Mouse (Mus musculus) kidney, postnatal 36 days (tissue): ENCODE results near the gene Ckmt1.
"Not testable (repeated sequence)": the region's sequence is repeated elsewhere in the genome, so short reads cannot be mapped to it uniquely, and the experiment has no call there.

Source experiments
- DNase-seq, 2 experiments: peaks; one replicate each; pipeline ENCODE4 v3.0.0; 2021 to 2022; ENCODE audit warnings: mixed read lengths in 2 of 2

Gene Ckmt1

DNA sequence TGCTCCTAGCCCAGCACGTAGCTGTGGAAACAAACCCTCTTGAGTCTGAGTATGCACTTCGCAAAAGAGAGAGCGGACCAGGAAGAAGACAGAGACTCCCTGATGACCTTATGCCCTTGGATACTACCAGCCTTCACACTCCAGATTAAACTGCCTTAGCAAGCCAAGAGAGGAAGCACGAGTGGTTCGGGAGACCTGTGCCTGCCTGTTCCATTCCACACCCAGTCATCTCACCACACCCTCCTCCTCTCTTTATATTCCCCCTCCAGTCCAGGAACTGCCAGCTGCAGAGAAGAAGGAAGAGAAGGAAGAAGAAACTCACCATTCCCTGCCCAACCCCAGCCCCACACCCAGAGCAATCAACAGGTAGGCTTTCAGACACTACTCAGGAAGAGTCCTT lies at the start of gene Ckmt1:
Gene Ckmt1 (plus strand): TSS at position 221 of the 400 bp plus-strand sequence.
- DNase-seq = no peak

DNA sequence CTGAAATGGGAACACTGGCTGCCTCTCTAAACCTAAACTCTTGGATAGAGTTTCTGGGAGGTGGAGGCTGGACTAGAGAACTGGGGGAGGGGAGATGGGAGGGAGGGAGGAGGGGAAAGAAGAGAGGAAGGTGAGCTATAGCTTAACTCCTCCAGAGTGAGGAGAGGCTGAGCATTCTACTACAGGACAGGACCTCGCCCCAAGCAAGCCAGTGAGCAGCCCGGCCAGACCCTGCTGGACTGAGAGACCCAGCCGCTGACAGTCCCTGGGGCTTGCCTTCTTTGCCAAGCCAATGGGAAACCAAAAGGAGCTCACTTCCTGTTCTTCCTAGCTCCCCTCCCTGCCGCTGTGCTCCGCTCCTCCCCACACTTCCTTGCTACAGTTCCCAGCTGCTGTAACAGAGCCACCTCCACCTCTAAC lies 48.5 kb upstream of the Ckmt1 start:
- peak; percentile 54 to 56 for DNase-seq

DNA sequence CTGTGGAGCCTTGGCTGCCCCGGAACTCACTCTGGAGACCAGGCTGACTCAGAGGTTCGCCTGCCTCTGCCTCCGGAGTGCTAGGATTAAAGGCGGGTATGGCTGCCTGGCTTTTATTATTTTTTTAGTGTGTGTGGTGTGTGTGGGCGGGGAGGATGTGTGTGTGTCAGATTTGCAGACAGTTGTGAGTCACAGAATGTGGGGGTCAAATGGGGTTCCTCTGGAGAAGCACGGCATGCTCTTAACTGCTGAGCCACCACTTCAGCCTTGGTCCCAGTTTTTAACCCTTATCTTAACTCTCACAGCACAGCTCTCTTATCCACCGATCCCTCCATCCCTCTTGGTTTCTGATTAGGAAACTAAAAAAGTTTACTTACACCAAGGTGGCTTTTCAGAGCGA lies 41.2 kb upstream of the Ckmt1 start:
- DNase-seq = no peak

DNA sequence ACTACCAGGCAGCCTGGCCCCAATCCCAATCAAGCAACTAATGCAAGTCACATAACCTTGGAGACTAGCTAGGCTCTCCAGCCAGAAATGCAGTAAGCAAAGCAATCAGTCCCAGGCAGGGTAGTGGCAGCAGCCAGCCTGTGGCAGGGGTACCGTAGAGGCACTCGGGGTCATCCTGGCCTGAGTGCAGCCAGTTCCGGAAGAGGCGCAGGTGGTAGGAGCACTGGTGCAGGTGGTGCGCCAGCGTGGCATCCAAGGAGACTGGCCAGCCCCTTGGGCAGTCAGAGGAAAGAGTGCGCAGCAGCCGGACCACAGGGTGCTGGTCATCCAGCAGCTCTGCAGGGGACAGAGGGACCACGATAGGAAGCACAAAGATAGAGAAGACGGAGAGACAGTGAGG lies 34.5 kb upstream of the Ckmt1 start:
- no peak for DNase-seq

DNA sequence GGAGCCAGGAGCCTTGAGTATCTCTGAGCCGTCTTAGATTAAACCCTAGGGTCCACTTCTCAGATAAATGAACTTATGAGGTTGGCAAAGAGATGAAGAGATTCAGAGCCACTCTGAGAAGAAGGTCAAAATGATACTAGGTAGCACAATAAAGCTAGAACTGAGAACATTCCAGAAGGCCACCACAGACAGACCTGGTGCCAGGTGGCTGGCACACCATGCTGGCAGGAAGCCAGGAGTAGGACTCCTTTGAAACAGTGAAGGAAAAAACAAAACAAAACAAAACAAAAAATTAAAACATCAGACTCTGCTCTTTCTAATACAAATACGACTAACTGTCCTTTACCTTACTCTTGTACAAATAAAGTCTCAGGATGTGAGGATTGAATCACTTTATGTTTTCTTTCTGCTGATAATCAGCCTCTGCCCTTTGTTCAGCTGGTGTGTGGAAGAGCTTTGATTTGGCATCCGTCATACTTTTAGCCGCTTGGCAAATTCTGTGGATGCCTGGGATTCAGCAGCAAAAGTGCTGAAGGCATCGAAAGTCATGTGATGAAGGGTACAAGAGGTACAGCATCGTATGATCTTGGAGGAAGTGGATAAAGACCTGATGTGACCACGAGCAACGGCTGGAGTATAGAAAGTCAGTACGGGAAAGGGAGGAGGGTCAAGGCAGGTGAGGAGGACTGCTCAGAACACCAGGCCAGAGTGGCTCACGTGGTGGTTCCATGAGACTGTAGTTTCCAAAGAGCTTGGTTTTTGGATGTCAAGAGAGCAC lies 33.6 kb upstream of the Ckmt1 start:
- peak; percentile 36 to 57 for DNase-seq

DNA sequence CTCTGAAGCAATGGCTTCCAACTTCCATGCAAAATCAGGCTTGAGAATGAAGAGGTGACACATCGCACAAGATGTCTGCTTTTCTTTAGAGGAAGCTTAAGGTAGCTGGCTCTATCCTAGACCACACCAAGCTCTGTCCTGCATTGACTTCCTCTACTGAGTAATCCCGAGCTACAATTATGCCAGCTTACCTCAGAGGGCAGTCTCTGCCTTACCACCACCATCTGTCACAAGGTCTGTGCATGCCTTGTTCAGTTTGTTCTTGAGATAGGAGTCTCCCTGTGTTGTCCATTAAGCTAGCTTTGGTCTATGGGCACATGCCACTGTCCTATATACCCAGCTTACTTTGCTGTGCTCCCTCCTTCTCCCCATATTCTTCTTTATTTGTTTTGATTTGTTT lies 28.0 kb upstream of the Ckmt1 start:
- no peak for DNase-seq

DNA sequence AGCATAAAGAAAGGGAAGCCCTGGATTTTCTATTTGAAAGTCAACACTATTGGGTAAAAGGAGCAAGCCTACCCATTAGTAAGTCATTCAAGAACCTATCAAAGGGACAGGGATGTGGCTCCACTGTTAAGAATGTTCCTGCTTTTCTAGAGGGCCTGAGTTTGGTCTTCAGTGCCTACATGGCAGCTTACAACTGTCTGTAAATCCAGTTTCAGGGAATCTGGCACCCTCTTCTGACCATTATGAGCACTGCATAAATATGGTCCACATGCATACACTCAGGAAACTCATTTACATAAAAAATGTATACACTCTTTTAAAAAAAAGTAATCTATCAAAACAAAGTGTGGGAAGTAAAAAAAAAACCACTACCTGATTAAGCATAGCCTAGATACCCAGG lies 18.5 kb upstream of the Ckmt1 start:
- DNase-seq = peak in 1 of 2 experiments; percentile 11

DNA sequence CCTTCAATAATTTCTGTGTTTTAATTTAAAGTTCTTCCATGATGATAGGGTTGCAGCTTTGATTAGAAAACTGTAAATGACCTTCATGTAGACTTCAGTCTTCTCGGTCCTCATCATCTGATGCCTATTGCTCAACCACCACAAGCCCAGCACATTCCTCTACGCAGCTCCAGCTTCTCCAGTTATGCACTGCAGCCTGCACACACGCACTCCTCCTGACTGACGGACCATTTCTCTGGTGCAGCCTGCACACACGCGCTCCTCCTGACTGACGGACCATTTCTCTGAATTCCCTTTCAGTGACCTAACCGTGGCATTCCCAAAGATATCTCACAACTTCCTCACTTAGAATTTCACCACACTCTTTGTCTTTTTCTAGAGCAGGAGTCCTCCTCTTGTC lies 4.4 kb upstream of the Ckmt1 start:
- DNase-seq = peak in 1 of 2 experiments; percentile 14

DNA sequence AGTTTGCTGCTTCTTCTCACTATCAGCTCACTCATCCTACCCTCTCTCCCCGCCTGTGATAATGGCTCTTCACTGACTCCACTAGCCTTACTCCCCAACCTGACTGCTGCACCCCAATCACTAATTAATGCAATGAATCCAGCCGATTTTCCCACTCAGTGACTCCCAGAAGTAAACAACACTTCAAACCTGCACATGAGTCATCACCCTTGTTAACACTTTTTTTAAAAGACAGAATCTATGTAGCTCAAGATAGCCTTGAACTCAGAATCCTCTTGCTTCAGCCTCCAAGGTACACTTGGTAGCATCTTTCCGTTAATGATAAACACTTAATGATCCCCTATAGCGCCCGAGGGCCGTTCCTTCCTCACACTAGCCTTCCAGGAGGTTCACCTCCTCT lies 3.1 kb upstream of the Ckmt1 start:
- DNase-seq = no peak

DNA sequence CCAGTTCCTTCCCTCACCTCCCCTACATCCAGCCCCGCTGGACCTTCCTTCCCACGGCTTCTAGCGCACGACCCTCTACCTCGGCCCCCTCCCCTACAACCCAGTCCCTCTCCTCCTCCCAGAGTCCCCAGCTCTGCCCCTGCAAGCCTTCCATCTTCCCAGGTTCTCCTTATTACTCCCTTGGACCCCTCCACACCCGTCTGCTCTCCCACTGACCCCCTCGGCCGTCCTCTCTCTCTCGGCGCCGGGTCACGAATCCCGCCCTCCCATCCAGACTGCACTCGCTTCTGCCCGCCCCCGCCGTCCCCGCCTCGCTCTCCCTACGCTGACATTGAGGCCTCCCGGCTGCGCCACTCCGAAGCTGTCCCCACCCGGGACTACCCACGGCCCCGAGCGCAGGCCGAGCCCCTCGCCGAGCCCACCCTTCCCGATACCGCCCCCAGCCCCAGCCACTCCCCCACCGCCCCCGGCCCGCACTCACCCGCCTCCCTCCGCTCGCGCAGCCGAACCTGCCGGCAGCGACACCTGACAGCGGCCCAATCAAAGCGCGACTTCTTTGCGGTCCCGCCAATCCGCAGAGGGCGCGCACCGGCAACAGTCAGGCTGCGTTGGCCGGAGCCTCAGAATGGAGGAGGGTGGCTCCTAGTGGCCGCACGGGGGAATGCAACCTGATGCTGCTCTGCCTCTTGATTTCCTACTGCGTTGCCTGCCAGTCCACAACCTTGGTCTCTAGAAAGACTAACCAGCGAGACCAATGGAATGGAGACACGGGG lies 2.5 kb upstream of the Ckmt1 start, which contains the start of gene Ppip5k1:
Gene Ppip5k1 (minus strand): TSS at position 577 of the 773 bp plus-strand sequence.
- peak; percentile 98 for DNase-seq

DNA sequence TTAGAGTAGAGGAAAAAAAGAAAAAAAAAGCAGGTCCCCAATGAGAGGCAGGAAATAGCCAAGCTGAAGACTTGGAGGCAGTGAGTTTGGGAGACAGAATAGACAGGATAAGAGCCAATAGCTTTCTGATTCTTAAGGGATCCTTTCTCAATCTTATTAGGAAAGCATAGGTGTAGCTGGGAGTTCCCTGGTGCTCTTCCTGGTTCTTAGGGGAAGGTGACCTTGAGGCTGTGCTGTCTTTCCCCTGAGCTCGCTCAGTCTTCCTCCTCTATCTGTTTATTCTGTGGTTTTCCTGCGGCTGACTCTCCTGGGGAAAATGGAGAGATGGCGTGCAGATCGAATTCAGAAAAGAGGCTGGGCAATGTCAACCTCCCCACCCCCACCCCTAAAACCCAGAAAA lies 447 bp downstream of the Ckmt1 start:
- DNase-seq = no peak

DNA sequence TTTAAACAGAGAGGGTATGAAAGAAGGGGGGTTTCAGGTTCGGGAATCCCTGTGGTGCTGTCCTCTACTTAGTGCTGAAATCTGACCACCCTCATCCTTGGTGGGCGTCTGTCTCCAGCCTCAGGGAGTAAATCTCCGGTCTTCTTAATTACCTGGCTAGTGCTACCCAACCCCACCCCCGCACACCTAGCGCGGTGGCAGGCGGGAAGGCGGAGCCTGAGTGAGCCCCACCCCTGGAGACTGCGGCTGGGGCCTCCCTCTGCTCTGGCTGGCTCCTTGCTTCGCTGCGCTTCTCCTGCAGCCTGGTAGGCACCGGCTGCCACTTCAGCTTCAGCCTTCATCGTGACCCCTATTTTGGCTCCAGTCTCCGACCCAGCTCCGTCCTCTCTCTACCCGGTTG lies 867 bp downstream of the Ckmt1 start:
- DNase-seq = peak; percentile 79 to 87

DNA sequence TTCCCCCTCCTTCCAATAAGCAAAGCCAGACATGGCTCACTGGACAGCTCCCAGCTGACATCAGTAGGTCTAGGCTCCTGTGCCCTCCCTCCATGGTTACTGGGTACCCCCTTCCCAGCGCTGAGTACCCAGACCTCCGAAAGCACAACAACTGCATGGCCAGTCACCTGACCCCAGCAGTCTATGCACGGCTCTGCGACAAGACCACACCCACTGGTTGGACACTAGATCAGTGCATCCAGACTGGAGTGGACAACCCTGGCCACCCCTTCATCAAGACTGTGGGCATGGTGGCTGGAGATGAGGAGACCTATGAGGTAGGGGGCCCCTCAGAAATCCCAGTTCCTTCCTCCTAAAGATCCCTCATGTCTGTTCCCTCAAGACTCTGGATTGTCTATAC lies 1.9 kb downstream of the Ckmt1 start:
- DNase-seq = no peak

DNA sequence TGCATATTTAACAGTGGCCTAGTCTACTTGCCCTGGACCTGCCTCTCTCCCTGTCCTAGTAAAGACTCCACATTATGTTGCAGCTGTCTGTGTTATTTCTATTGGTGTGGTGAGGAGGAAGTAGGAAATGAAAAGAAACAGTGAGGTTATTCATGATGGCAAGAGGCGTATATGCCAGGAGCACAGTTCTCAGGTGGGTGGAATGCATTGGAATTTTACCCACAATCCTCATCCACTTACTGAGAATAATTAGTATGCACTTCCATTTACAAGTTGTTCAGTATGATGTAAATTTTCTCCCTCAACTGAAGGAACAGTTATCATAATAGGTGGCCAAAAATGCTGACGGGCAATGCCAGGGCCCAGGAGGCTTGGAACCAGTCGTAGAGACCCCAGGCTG lies 6.1 kb downstream of the Ckmt1 start:
- no peak for DNase-seq

DNA sequence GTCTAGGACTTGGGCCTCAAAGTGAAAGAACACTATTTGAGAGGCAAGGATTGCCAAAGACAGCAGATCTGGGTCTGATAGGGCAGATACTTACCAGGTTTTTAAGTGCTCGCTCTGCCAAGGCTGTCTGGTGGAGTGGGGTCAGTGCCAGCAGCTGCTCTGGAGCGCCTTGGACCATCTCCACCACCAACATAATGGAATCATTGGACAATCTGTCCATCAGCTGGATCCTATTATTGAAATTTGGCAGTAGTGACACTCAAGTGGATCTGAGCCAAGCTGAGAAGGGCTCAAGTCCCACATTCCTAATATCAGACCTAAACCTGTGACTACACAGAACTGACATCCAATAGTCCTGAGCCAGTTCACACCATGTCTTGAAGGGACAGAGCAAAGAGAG lies 11.3 kb downstream of the Ckmt1 start:
- DNase-seq = no peak

DNA sequence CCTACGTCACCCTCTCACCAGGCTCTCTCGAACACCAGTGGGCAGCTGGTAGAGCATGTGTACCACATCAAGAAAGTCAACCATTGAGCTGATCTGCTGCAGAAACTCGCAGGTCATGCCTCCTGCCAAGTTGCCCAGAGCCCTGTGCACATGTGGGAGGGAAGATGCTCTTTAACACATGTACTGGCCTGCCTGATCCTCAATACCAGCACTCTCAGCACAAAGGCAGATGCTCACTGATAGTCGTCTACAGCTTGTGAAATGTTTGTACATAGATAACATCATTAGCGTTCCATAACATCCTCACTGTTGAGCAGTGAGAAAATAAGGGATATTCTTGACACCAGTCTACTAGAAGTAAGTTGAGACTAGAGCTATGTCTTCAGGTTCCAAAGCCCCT lies 13.4 kb downstream of the Ckmt1 start:
- DNase-seq = no peak

DNA sequence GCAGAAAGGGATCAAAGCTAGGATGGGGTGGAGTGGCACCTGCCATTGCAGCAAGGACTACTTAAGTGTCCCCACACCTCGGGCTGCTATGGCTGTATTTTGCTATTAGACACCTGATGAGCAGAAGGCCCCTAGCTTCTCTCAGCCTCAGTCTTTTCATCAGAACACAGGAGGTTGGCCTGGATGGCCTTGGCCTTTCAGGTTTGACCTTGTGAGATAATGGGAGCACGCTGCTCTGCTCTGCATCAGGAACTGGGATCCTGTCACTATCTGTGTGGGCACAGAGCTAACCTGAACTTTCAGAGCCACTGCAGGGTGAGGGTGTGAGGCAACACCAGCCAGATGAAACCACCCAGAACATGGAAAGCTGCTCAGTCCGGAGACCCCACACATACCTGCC lies 14.8 kb downstream of the Ckmt1 start:
- DNase-seq = no peak

DNA sequence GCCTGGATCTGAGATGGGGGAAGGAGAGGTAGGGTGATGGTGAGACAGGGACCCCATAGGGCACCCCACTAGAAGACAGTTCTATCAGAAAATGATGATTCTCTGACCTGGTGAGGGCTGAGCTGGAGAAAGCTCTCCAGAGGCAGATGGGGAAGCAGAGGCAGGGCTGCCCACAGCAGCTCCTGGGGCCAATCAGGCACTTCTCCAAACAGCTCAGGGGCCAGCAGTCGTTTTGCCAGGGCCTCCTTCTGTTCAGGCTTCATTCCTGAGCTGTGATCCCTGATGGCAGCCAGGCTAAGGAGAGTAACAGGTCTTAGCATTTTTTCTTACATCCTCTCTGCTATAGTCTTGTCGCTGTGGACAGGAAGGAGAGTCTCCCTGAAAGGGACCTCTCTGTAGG lies 17.3 kb downstream of the Ckmt1 start:
- no peak for DNase-seq

DNA sequence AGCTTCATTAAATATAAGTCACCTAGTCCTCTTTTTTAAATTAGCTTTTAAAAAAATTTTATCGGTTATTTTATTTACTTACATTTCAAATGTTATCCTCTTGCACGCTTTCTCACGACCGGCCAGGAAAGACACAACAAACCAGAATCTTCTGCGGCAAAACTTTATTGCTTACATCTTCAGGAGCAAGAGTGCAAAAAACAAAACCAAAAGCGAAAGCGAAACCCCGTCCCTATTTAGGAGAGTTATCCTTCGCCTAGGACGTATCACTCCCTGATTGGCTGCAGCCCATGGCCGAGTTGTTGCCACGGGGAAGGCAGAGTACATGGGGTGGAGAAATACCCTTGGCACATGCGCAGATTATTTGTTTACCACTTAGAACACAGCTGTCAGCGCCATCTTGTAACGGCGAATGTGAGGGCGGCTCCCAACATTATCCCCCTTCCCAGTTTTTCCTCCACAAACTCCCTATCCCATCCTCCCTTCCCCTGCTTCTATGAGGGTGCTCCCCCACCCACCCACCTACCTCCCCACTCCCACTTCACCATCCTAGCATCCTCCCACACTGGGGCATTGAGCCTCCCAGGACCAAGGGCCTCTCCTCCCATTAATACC lies 29.6 kb downstream of the Ckmt1 start, which contains the start of gene Strc:
Gene Strc (minus strand): TSS at position 208 of the 615 bp plus-strand sequence.
- not testable (repeated sequence) for DNase-seq

DNA sequence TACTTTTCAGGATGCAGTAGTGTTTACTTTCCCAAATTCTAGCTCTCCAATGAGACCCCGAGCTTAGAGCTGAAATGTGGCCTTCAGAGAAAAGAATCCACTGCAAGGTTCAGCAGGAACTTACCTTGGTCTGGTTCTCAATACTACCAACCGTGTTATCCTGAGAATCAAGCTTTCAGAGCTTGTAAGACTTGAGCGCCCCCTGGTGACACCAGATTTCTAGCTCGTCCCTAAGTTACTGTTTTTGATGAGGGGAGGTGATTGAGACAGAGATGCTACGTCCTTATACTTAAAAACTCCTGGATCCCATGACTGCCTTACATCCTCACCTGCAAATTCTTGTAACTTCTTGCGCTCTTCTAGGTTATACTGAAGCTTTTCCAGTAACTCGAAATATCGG lies 39.1 kb downstream of the Ckmt1 start:
- DNase-seq = peak; percentile 74 to 95

DNA sequence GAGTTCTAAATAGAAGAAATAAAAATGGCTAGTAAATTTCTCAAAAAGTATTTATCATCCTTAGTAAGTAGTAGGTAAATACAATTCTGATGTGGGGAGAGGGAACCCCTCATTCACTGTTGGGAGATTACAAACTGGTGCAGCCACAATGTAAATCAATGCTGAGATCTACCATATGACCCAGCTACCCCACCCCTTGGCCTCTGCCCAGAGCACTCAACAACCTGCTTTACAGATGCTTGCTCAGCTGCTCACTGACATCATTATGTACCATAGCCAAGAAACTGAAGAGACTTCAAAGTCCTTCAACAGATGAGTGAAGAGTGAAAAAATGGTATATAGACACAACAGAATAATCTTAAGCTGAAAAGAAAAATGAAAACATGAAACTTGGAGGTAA lies 45.8 kb downstream of the Ckmt1 start:
- DNase-seq = peak; percentile 27 to 41

DNA sequence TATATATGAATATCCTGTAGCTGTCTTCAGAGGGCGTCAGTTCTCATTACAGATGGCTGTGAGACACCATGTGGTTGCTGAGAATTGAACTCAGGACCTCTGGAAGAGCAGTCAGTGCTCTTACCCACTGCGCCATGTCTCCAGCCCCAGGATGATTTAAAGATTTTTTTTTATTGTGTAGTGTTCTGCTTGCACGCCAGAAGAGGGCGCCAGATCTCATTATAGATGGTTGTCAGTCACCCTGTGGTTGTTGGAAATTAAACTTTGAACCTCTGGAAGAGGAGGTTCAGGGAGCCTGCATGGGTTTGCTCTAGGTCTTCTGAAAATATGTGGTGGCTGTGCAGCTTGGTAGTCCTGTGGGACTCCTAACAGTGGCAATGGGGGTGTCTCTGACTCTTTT lies 50.6 kb downstream of the Ckmt1 start:
- DNase-seq = peak; percentile 31 to 79

DNA sequence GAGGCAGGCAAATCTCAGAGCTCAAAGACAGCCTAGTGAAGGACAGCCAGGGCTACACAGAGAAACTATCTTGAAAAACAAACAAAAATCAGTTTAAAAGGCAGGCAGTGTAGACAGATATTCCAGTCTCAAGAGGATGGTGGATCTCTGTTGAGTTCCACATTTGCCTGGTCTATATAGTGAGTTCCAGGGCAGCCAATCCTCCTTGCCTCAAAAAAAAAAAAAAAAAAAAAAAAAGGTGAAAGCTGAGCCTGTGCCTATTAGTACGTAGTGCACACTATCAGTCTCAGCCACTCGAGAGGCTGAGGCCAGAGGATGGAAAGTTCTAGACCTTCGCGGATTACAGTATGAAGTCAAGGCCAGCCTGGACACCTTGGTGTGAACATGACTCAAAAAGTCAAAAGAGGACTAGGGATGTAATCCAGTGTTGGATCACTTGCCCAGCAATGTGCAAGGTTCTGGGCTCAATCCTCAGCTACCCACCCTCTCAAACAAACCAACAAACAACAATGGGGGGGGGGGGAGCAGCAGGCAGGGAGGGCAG lies 55.4 kb downstream of the Ckmt1 start:
- DNase-seq = peak in 1 of 2 experiments; percentile 31
